Mouse (Mus musculus) forebrain, embryonic 16.5 days (tissue): ENCODE data around the gene Nsmce3. TPM values are rescaled to one million over a fixed set of nuclear protein-coding genes. Genes with fewer than 3 reads are reported as not detected.
A peak's percentile ranks its signal among the peaks of the same experiment; 100 is the strongest.

ENCODE experiments used
- ATAC-seq: fragments of 200-750 bp; cut with Nextera tagmentation; 2 replicates; pipeline ENCODE4 v1.8.0; 2017; ENCODE audit warnings: mild to moderate bottlenecking, moderate library complexity
- H3K27ac ChIP-seq: fragments of 300-500 bp; sonication (generic); 2 replicates; pipeline ENCODE4 v1.5.1; 2014; ENCODE audit warnings: low read length, control low read depth
- H3K27me3 ChIP-seq: fragments of 300-500 bp; sonication (generic); replicated peaks from 2 replicates; pipeline ENCODE4 v1.6.1; 2014; ENCODE audit warnings: low read length; ENCODE audit not compliant: control insufficient read depth, insufficient read depth
- H3K36me3 ChIP-seq: fragments of 300-500 bp; sonication (generic); 2 replicates; pipeline ENCODE4 v1.6.1; 2014; ENCODE audit not compliant: control insufficient read depth, insufficient read depth
- H3K4me1 ChIP-seq: fragments of 300-500 bp; sonication (generic); replicated peaks from 2 replicates; pipeline ENCODE4 v1.6.1; 2014; ENCODE audit warnings: low read length; ENCODE audit not compliant: control insufficient read depth, insufficient read depth
- H3K4me2 ChIP-seq: fragments of 300-500 bp; sonication (generic); 2 replicates; pipeline ENCODE4 v1.6.1; 2014; ENCODE audit warnings: mild to moderate bottlenecking, low read length, control low read depth
- H3K4me3 ChIP-seq: fragments of 300-500 bp; sonication (generic); replicated peaks from 2 replicates; pipeline ENCODE4 v1.5.1; 2014; ENCODE audit warnings: mild to moderate bottlenecking, low read length, control low read depth
- H3K9ac ChIP-seq: fragments of 300-500 bp; sonication (generic); replicated peaks from 2 replicates; pipeline ENCODE4 v1.6.1; 2014; ENCODE audit warnings: low read depth, low read length, control low read depth
- H3K9me3 ChIP-seq: fragments of 300-500 bp; sonication (generic); 2 replicates; pipeline ENCODE4 v1.6.1; 2016; ENCODE audit warnings: low read length; ENCODE audit not compliant: control insufficient read depth
- WGBS: fragments of 180-500 bp; shearing (Covaris S2); extraction: QIAGEN DNeasy Blood & Tissue Kit; methylation state at CpG from one replicate; pipeline ENCODE4 v1.1.7; 2014; 5-methylcytosine and 5-hydroxymethylcytosine counted together
- polyA plus RNA-seq: library from polyadenylated mRNA; unstranded; fragments of >200 nt; fragmentation: Nextera tagmentation; extraction: Ambion mirVana; gene quantifications from 2 replicates; pipeline ENCODE4 v1.2.1, GENCODE M21; 2015

Gene Nsmce3
- polyA plus RNA-seq, 1 experiment from 2014 or later: 9.5 TPM

DNA sequence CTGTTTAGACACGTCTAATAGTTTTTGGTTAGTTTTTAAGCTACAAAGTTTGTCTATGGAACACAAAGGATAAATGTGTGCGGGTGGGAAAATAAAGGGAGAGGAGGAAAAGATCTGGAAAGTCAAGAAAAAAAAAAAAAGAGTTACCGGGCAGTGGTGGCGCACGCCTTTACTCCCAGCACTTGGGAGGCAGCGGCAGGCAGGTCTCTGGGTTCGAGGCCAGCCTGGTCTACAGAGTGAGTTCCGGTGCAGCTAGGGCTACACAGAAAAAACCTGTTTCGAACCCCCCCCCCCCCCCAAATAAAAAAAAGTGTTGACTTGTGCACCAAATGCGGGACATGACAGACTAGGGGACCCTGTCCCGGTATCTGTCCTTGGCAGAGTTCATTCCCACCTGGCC is 469 bp upstream of the Nsmce3 start:
- H3K9me3 ChIP-seq: no peaks in the 10 kb centered on the region
- WGBS: 36% methylated on average over 11 of the region's 11 CpGs

DNA sequence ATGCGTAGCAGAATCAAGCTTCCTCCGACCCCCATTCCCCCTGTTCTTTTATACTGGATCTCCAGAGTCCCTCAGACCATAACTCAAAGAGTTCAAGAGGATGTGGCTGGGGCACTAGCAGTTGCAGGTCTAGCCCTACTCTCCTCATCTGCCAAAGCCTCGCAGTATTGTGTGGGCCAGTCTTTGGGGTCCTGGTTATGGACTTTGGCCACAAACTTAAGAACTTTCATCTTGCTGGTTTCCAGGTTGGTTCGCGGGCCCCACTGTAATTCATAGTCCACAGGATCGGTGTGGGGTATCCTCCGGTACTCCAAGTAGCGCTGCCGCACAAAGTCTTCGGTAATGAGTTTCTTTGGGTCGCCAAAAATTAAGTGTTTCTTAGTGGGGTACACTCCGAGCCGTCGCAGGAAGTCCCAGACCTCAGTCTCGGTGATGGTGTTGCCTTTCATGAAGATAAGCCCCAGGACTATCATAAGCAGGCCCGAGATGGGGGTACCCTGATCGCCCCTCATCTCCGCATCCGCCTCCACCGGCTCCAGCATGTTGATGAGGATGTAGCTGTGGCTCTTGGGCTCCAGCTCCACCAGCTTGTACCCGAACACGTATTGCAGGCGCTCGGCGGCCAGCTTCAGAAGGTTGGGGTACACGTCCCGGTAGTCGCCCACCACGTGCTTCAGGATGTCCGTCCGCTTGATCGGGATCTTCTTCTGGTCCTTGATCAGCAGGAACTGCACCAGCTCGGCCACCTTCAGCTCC is 632 bp downstream of the Nsmce3 start:
- Histone ChIP-seq H3K4me2 (peak overlapping the region; percentile 98), H3K4me3 (peak overlapping the region; percentile 93), H3K4me1 (peaks cover 33% of the 10 kb centered on the region), H3K27me3 (no peaks in the 10 kb centered on the region), H3K9ac (peak overlapping the region; percentile 93), H3K36me3 (no peaks in the 10 kb centered on the region), H3K9me3 (no peaks in the 10 kb centered on the region), H3K27ac (peak overlapping the region; percentile 95)
- ATAC-seq: peak; percentile 59
- WGBS: under 1% methylated on average over 33 of the region's 33 CpGs

More for the DNA sequence above, 469 bp upstream of the Nsmce3 start:
- Histone ChIP-seq H3K4me3 (peak overlapping the region; percentile 93), H3K36me3 (no peaks in the 10 kb centered on the region), H3K9ac (peak overlapping the region; percentile 26; the same call in 1 of the 2 replicates), H3K4me2 (peak overlapping the region; percentile 46), H3K27ac (peak overlapping the region; percentile 45), H3K27me3 (no peaks in the 10 kb centered on the region), H3K4me1 (peaks cover 33% of the 10 kb centered on the region)
- ATAC-seq: peak; percentile 13; the same call in 1 of the 2 replicates

DNA sequence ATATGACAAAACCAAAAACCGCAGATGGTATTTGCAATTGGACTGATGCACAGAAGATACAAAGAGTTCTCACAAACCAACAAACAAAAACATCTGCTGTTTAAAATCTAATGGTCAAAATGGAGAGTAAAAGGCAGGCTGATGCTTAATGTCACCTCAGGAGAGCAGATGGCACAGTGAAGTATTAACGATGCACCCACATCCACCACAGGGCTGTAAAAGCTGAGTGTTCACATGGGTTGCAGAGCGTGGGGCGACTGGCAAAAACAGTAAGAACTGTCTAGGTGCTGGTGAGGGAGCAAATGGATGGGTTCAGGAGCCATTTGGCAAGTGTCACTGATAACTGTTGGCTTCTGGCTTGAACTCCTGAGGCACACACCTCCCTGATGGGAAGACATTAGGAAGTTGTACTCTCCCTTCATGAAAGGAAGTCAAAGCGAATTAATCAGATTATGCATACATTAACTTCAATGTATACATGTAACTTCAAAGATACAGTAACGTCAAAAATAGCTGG is 3.2 kb downstream of the Nsmce3 start:
- WGBS: 80% methylated on average over 6 of the region's 6 CpGs
- H3K4me2 ChIP-seq: no peak overlapping the region; the same call in 1 of the 2 replicates

DNA sequence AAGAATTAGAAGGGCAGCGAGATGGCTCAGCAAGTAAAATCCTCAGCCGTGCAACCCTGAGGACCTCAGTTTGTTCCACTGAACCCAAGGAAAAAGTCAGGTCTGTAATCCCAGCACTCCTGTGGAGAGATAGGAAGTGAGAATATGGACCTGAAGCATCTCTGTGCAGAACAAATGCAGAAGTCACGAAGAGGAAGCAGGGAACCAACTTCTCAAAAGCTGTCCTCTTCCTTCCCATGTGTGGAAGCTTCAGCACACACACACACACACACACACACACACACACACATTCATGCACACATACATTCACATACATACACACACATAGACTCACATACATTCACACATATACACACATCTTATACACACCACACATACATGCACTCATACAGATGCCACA is 9.3 kb downstream of the Nsmce3 start:
- Histone ChIP-seq H3K36me3 (no peaks in the 10 kb centered on the region), H3K4me1 (peaks cover 2% of the 10 kb centered on the region; the same call in 1 of the 2 replicates), H3K4me3 (no peak overlapping the region), H3K4me2 (no peak overlapping the region), H3K9me3 (no peaks in the 10 kb centered on the region), H3K9ac (no peak overlapping the region), H3K27ac (no peak overlapping the region), H3K27me3 (peaks cover 3% of the 10 kb centered on the region; the same call in 1 of the 2 replicates)
- WGBS: 91% methylated on average over 3 of the region's 3 CpGs
- ATAC-seq: no peak

More for the DNA sequence above, 3.2 kb downstream of the Nsmce3 start:
- Histone ChIP-seq H3K27ac (no peak overlapping the region), H3K9me3 (no peaks in the 10 kb centered on the region), H3K4me1 (peaks cover 33% of the 10 kb centered on the region), H3K27me3 (no peaks in the 10 kb centered on the region), H3K9ac (no peak overlapping the region), H3K36me3 (no peaks in the 10 kb centered on the region), H3K4me3 (no peak overlapping the region)
- no peak for ATAC-seq

DNA sequence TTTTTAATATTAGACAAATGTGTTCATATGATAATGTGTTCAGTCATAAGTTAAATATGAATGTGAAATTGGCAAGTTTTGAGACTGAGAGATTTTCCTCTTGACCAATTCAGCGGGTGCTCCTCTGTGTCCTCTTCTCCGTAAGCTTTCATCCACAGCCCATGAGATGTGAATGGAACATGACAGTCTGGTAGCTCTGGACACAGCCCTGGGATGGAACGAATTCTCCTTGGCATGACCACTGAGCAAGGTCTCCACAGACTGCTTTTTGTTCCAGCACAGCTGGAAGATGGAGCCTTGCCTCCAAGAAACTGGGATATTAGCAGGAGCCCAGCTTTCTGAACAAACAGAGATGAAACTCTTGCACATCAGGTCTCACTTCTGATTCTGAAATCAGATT is 9.8 kb downstream of the Nsmce3 start:
- Histone ChIP-seq H3K9ac (no peak overlapping the region), H3K27me3 (peaks cover 3% of the 10 kb centered on the region; the same call in 1 of the 2 replicates), H3K36me3 (no peaks in the 10 kb centered on the region), H3K4me3 (no peak overlapping the region), H3K4me1 (no peaks in the 10 kb centered on the region), H3K27ac (no peak overlapping the region), H3K9me3 (no peaks in the 10 kb centered on the region), H3K4me2 (no peak overlapping the region)
- WGBS: 85% methylated on average over 3 of the region's 3 CpGs
- no peak for ATAC-seq

DNA sequence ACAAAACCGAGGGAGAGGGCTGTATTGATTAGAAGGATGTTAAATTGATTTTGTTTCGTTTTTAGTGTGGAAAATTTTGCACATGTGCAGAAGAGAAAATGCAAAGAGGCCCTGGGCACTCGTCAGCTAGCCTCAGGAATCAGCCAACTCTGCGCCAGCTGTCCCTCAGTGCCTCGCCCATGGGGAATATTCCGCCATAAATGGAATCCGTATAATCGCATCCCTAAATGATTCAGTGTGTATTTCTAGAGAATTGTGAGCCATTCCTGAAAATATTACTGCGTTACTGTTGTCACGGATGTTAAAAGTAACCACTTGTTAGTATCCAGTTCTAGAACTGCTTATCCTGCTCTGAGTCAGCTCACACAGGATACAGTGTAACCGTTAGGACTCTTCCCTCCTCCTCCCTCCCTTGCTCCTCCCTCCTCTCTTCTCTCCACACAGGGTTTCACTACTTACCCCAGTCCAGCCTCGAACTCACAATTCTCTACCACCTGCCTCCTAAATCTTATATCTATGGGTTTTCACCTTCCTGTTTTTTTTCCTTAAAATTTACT is 16.2 kb downstream of the Nsmce3 start:
- 72% methylated on average over 12 of the region's 12 CpGs for WGBS
- no peaks in the 10 kb centered on the region for H3K27me3 ChIP-seq

DNA sequence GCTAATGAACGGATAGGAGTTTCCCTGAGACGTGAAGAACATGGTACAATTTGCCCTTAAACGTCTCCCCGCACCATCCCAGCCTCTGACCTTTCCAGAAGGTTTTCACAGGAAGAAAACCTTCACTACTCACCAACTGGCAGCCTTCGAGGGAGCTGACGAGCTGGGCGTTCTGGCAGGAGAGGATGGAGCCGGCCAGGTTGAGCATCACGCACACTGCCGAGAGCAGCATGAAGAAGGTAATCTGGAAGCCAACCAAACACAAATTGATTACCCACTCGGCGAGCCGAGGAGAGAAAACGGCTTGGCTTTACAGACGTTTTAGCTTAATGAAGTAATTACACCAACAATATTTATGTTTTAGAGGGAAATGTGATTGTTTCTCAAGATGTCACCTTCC is 16.8 kb downstream of the Nsmce3 start:
- Histone ChIP-seq H3K9ac (no peak overlapping the region), H3K27me3 (no peaks in the 10 kb centered on the region), H3K4me2 (peak overlapping the region; percentile 13), H3K27ac (no peak overlapping the region), H3K4me1 (peaks cover 4% of the 10 kb centered on the region; the same call in 1 of the 2 replicates), H3K4me3 (no peak overlapping the region), H3K9me3 (no peaks in the 10 kb centered on the region), H3K36me3 (no peaks in the 10 kb centered on the region)
- no peak for ATAC-seq
- 40% methylated on average over 15 of the region's 15 CpGs for WGBS

More for the DNA sequence above, 16.2 kb downstream of the Nsmce3 start:
- Histone ChIP-seq H3K4me1 (peaks cover 4% of the 10 kb centered on the region; the same call in 1 of the 2 replicates), H3K27ac (no peak overlapping the region), H3K36me3 (no peaks in the 10 kb centered on the region), H3K9ac (no peak overlapping the region), H3K9me3 (no peaks in the 10 kb centered on the region), H3K4me3 (no peak overlapping the region), H3K4me2 (peak overlapping the region; percentile 13; the same call in 1 of the 2 replicates)
- ATAC-seq: no peak

DNA sequence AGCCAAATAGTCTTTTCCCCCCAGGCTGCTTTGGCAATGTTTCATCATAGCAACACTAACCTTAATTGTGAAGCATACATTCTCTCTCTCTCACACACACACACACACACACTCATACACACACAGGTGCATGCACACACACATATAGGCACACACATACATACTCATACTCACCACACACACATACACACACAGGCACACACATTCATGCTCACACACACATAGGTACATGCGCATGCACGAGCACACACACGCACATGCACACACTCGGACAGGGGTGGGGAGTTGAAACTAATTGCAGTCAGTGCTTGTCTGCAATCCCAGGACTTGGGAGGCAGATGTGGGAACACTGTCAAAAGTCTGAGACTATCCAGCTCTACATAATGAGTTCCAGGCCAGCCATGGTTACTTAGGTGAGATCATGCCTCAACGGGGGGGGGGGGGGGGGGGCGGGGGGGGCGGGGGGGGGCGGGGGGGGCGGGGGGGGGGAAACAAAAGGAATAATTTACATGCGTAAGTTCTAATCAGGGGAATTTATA is 17.3 kb downstream of the Nsmce3 start:
- WGBS: 75% methylated on average over 5 of the region's 10 CpGs

DNA sequence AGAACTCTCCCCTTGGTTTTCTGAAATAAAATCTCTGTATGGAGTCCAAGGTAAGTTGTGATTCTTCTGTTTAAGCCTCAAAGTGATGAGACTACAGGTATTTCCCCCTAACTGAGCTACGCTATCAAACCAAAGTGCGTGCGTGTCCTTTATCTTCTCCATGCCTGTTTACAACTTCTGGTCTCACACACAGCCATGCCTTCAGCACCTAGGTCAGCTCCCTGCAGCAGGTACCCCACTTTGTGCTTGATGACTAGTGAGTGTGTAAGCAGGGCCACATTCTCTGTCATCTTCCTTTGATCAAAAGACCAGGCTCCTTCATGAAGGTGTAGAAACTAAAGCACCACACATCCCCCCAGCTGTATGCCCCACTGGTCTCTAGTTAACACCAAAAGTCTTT is 22.0 kb downstream of the Nsmce3 start:
- Histone ChIP-seq H3K27me3 (no peaks in the 10 kb centered on the region), H3K4me1 (peaks cover under 1% of the 10 kb centered on the region; the same call in 1 of the 2 replicates), H3K9ac (no peak overlapping the region), H3K4me3 (no peak overlapping the region), H3K4me2 (no peak overlapping the region), H3K9me3 (no peaks in the 10 kb centered on the region), H3K27ac (no peak overlapping the region), H3K36me3 (no peaks in the 10 kb centered on the region)
- no peak for ATAC-seq
- WGBS: 54% methylated on average over 3 of the region's 3 CpGs

More for the DNA sequence above, 17.3 kb downstream of the Nsmce3 start:
- no peak for ATAC-seq
- Histone ChIP-seq H3K4me1 (peaks cover 4% of the 10 kb centered on the region; the same call in 1 of the 2 replicates), H3K36me3 (no peaks in the 10 kb centered on the region), H3K27me3 (no peaks in the 10 kb centered on the region), H3K9me3 (no peaks in the 10 kb centered on the region), H3K9ac (no peak overlapping the region), H3K4me3 (no peak overlapping the region), H3K27ac (no peak overlapping the region), H3K4me2 (no peak overlapping the region)
